Mouse (Mus musculus) liver, postnatal 0 days (tissue): ENCODE measurements around the gene Gm43191. TPM values are rescaled to one million over a fixed set of nuclear protein-coding genes. Genes with fewer than 3 reads are reported as not detected.
A peak's percentile ranks its signal among the peaks of the same experiment; 100 is the strongest.
"Not testable (repeated sequence)": the region's sequence is repeated elsewhere in the genome, so short reads cannot be mapped to it uniquely, and the experiment has no call there.

ENCODE experiments used
- ATAC-seq: fragments of 200-750 bp; cut with Nextera tagmentation; 2 replicates; pipeline ENCODE4 v1.8.0; 2017; ENCODE audit warnings: mild to moderate bottlenecking, moderate library complexity
- DNase-seq: peaks from one replicate; pipeline ENCODE4 v3.0.0-alpha.2; 2016
- H3K27ac ChIP-seq: fragments of 300-500 bp; sonication (generic); 2 replicates; pipeline ENCODE4 v1.5.1; 2014; ENCODE audit warnings: antibody characterized with exemption, moderate library complexity, mild to moderate bottlenecking, low read depth
- H3K27me3 ChIP-seq: fragments of 300-500 bp; sonication (generic); 2 replicates; pipeline ENCODE4 v1.6.1; 2014; ENCODE audit warnings: low read length, control low read depth, mixed read lengths; ENCODE audit not compliant: insufficient read depth
- H3K36me3 ChIP-seq: fragments of 300-500 bp; sonication (generic); replicated peaks from 2 replicates; pipeline ENCODE4 v1.6.1; 2014; ENCODE audit warnings: mild to moderate bottlenecking, control low read depth, low read length, moderate library complexity, mixed read lengths; ENCODE audit not compliant: insufficient read depth
- H3K4me1 ChIP-seq: fragments of 300-500 bp; sonication (generic); 2 replicates; pipeline ENCODE4 v1.6.1; 2014; ENCODE audit warnings: antibody characterized with exemption, mild to moderate bottlenecking, control low read depth; ENCODE audit not compliant: insufficient read depth
- H3K4me2 ChIP-seq: fragments of 300-500 bp; sonication (generic); 2 replicates; pipeline ENCODE4 v1.6.1; 2014; ENCODE audit warnings: low read depth, mild to moderate bottlenecking, low read length, moderate library complexity, mixed read lengths
- H3K4me3 ChIP-seq: fragments of 300-500 bp; sonication (generic); 2 replicates; pipeline ENCODE4 v1.5.1; 2014; ENCODE audit warnings: low read depth, low read length
- H3K9ac ChIP-seq: fragments of 300-500 bp; sonication (generic); replicated peaks from 2 replicates; pipeline ENCODE4 v1.6.1; 2014; ENCODE audit warnings: mild to moderate bottlenecking, moderate library complexity
- H3K9me3 ChIP-seq: fragments of 300-500 bp; sonication (generic); 2 replicates; pipeline ENCODE4 v1.6.1; 2016; ENCODE audit warnings: mild to moderate bottlenecking, control low read depth, low read length, mixed read lengths
- CTCF ChIP-seq: sonication (generic); IDR thresholded peaks from 2 replicates; pipeline ENCODE4 v1.5.1; 2016; ENCODE audit warnings: antibody characterized with exemption, low read depth
- EP300 ChIP-seq: IDR thresholded peaks from 2 replicates; pipeline ENCODE4 v1.6.1; 2016; ENCODE audit warnings: antibody characterized with exemption, low read depth, mild to moderate bottlenecking
- WGBS: fragments of 180-500 bp; shearing (Covaris S2); extraction: QIAGEN DNeasy Blood & Tissue Kit; methylation state at CpG from one replicate; pipeline ENCODE4 v1.1.7; 2014; ENCODE audit not compliant: insufficient replicate concordance; 5-methylcytosine and 5-hydroxymethylcytosine counted together
- polyA plus RNA-seq: library from polyadenylated mRNA; unstranded; fragments of >200 nt; fragmentation: Nextera tagmentation; extraction: Ambion mirVana; gene quantifications from 2 replicates; pipeline ENCODE4 v1.2.1, GENCODE M21; 2015

Gm43191 gene
- polyA plus RNA-seq, 1 experiment from 2014 or later, result not detected

- H3K4me3 ChIP-seq, result peak within 1 kb of the TSS; percentile 80
- H3K27me3 ChIP-seq, result no peaks in the 10 kb centered on the region
- DNase-seq (peak; percentile 100), ATAC-seq (peak; percentile 98)
- peak within 1 kb of the TSS; percentile 77 for H3K4me2 ChIP-seq
- WGBS, result 0% methylated on average over 39 of the region's 39 CpGs
- peak within 1 kb of the TSS; percentile 93 for H3K27ac ChIP-seq
- H3K36me3 ChIP-seq, result peaks cover 1% of the 10 kb centered on the region; the same call in 1 of the 2 replicates
- TF ChIP-seq EP300 (peak; percentile 27; the same call in 1 of the 2 replicates), CTCF (no peak)
- peak within 1 kb of the TSS; percentile 78 for H3K9ac ChIP-seq
- no peaks in the 10 kb centered on the region for H3K9me3 ChIP-seq
- peaks cover 34% of the 10 kb centered on the region for H3K4me1 ChIP-seq
Measured at GRCm38 (mm10) chr3:116662463-116662863, 18.6 kb downstream of the Gm43191 start, which contains the start of gene Mfsd14a. Mfsd14a (minus strand) TSS chr3:116662677.

- TF ChIP-seq EP300, result no peak
- no peak for TF ChIP-seq CTCF
- peak overlapping the region; percentile 77 for H3K4me2 ChIP-seq
- peak overlapping the region; percentile 78 for H3K9ac ChIP-seq
- H3K9me3 ChIP-seq, result no peaks in the 10 kb centered on the region
- ATAC-seq (peak; percentile 75), DNase-seq (no peak)
- H3K27me3 ChIP-seq, result no peaks in the 10 kb centered on the region
- under 1% methylated on average over 59 of the region's 68 CpGs for WGBS
- no peaks in the 10 kb centered on the region for H3K36me3 ChIP-seq
- peaks cover 39% of the 10 kb centered on the region for H3K4me1 ChIP-seq
- peak overlapping the region; percentile 80 for H3K4me3 ChIP-seq
- H3K27ac ChIP-seq, result peak overlapping the region; percentile 93
Measured at GRCm38 (mm10) chr3:116661870-116662414, 19.1 kb downstream of the Gm43191 start.

GRCm38 (mm10) chr3:116661288-116661869 lies 19.7 kb downstream of the Gm43191 start:
- Histone ChIP-seq H3K4me2 (peak overlapping the region; percentile 77), H3K36me3 (no peaks in the 10 kb centered on the region), H3K27me3 (no peaks in the 10 kb centered on the region), H3K9me3 (no peaks in the 10 kb centered on the region), H3K4me1 (peaks cover 44% of the 10 kb centered on the region), H3K27ac (peak overlapping the region; percentile 93), H3K9ac (peak overlapping the region; percentile 78), H3K4me3 (peak overlapping the region; percentile 80)
- no peak for TF ChIP-seq CTCF
- TF ChIP-seq EP300, result no peak
- DNase-seq (no peak), ATAC-seq (no peak)
- WGBS, result 5% methylated on average over 16 of the region's 16 CpGs

- Histone ChIP-seq H3K4me2 (peak overlapping the region; percentile 77), H3K27ac (no peak overlapping the region), H3K36me3 (no peaks in the 10 kb centered on the region), H3K4me1 (peaks cover 48% of the 10 kb centered on the region), H3K9me3 (no peaks in the 10 kb centered on the region), H3K4me3 (no peak overlapping the region), H3K9ac (no peak overlapping the region), H3K27me3 (no peaks in the 10 kb centered on the region)
- TF ChIP-seq EP300 (no peak), CTCF (no peak)
- DNase-seq (no peak), ATAC-seq (no peak)
- 72% methylated on average over 13 of the region's 13 CpGs for WGBS
Measured at GRCm38 (mm10) chr3:116659856-116660430, 21.1 kb downstream of the Gm43191 start.

- H3K9ac ChIP-seq, result no peak overlapping the region
- TF ChIP-seq EP300 (no peak), CTCF (no peak)
- no peak overlapping the region for H3K4me3 ChIP-seq
- 0 out of 2 replicates have a peak overlapping the region, but pooled peaks have one; percentile 19 for H3K4me2 ChIP-seq
- no peak overlapping the region for H3K27ac ChIP-seq
- ATAC-seq (no peak), DNase-seq (no peak)
- no peaks in the 10 kb centered on the region for H3K27me3 ChIP-seq
- H3K9me3 ChIP-seq, result no peaks in the 10 kb centered on the region
- peaks cover 48% of the 10 kb centered on the region for H3K4me1 ChIP-seq
- H3K36me3 ChIP-seq, result no peaks in the 10 kb centered on the region
- 74% methylated on average over 15 of the region's 15 CpGs for WGBS
Measured at GRCm38 (mm10) chr3:116658928-116659565, 22.0 kb downstream of the Gm43191 start.

- TF ChIP-seq CTCF, result no peak
- no peak for TF ChIP-seq EP300
- DNase-seq, result no peak
Measured at GRCm38 (mm10) chr3:116656184-116656965, 24.7 kb downstream of the Gm43191 start.

GRCm38 (mm10) chr3:116654051-116654450 lies 27.0 kb downstream of the Gm43191 start:
- H3K27me3 ChIP-seq, H3K27ac ChIP-seq, H3K4me2 ChIP-seq, H3K4me3 ChIP-seq, H3K9me3 ChIP-seq, ATAC-seq, H3K36me3 ChIP-seq, DNase-seq, H3K9ac ChIP-seq: not testable (repeated sequence)
- WGBS, result 81% methylated on average over 11 of the region's 11 CpGs
- H3K4me1 ChIP-seq, result peaks cover 32% of the 10 kb centered on the region

More at GRCm38 (mm10) chr3:116656184-116656965, 24.7 kb downstream of the Gm43191 start:
- Histone ChIP-seq H3K4me1 (peaks cover 43% of the 10 kb centered on the region), H3K9me3 (no peaks in the 10 kb centered on the region), H3K4me3 (no peak overlapping the region), H3K27ac (no peak overlapping the region), H3K4me2 (no peak overlapping the region), H3K27me3 (no peaks in the 10 kb centered on the region), H3K9ac (no peak overlapping the region), H3K36me3 (no peaks in the 10 kb centered on the region)
- 74% methylated on average over 7 of the region's 7 CpGs for WGBS
- ATAC-seq, result no peak
